Mouse (Mus musculus) forebrain, embryonic 14.5 days (tissue): ENCODE results near the gene Sp9. TPM values are rescaled to one million over a fixed set of nuclear protein-coding genes. Genes with fewer than 3 reads are reported as not detected.
A peak's percentile ranks its signal among the peaks of the same experiment; 100 is the strongest.

Experiments used
- ATAC-seq: fragments of 200-750 bp; cut with Nextera tagmentation; 2 replicates; pipeline ENCODE4 v1.8.0; 2017; ENCODE audit warnings: mild to moderate bottlenecking, moderate library complexity
- DNase-seq: peaks from one replicate; pipeline ENCODE4 v3.0.0-alpha.2; 2015; ENCODE audit warnings: low spot score
- H3K27ac ChIP-seq: fragments of 300-500 bp; sonication (generic); 2 replicates; pipeline ENCODE4 v1.5.1; 2014; ENCODE audit warnings: low read depth, mild to moderate bottlenecking, control low read depth, low read length, moderate library complexity
- H3K27me3 ChIP-seq: fragments of 300-500 bp; sonication (generic); replicated peaks from 2 replicates; pipeline ENCODE4 v1.6.1; 2014; ENCODE audit warnings: low read length, control low read depth, mixed read lengths; ENCODE audit not compliant: control insufficient read depth, insufficient read depth
- H3K36me3 ChIP-seq: fragments of 300-500 bp; sonication (generic); 2 replicates; pipeline ENCODE4 v1.6.1; 2014; ENCODE audit warnings: low read length, control low read depth; ENCODE audit not compliant: control insufficient read depth, insufficient read depth
- H3K4me1 ChIP-seq: fragments of 300-500 bp; sonication (generic); 2 replicates; pipeline ENCODE4 v1.6.1; 2014; ENCODE audit warnings: antibody characterized with exemption, low read length, control low read depth; ENCODE audit not compliant: control insufficient read depth, insufficient read depth
- H3K4me2 ChIP-seq: fragments of 300-500 bp; sonication (generic); 2 replicates; pipeline ENCODE4 v1.6.1; 2014; ENCODE audit warnings: mild to moderate bottlenecking, control low read depth, low read length
- H3K4me3 ChIP-seq: fragments of 300-500 bp; sonication (generic); 2 replicates; pipeline ENCODE4 v1.5.1; 2014; ENCODE audit warnings: low read depth, low read length, control low read depth
- H3K9ac ChIP-seq: fragments of 300-500 bp; sonication (generic); 2 replicates; pipeline ENCODE4 v1.6.1; 2014; ENCODE audit warnings: mild to moderate bottlenecking, low read length, control low read depth, moderate library complexity
- H3K9me3 ChIP-seq: fragments of 300-500 bp; sonication (generic); replicated peaks from 2 replicates; pipeline ENCODE4 v1.6.1; 2016; ENCODE audit warnings: low read length, control low read depth, mixed read lengths; ENCODE audit not compliant: control insufficient read depth
- WGBS: fragments of 180-500 bp; shearing (Covaris S2); extraction: QIAGEN DNeasy Blood & Tissue Kit; methylation state at CpG from one replicate; pipeline ENCODE4 v1.1.7; 2014; 5-methylcytosine and 5-hydroxymethylcytosine counted together
- polyA plus RNA-seq: library from polyadenylated mRNA; unstranded; fragments of >200 nt; fragmentation: Nextera tagmentation; extraction: Ambion mirVana; gene quantifications from 2 replicates; pipeline ENCODE4 v1.2.1, GENCODE M21; 2014

Sp9 gene
- polyA plus RNA-seq = 10.9 and 12.2 TPM in 2 replicates

DNA sequence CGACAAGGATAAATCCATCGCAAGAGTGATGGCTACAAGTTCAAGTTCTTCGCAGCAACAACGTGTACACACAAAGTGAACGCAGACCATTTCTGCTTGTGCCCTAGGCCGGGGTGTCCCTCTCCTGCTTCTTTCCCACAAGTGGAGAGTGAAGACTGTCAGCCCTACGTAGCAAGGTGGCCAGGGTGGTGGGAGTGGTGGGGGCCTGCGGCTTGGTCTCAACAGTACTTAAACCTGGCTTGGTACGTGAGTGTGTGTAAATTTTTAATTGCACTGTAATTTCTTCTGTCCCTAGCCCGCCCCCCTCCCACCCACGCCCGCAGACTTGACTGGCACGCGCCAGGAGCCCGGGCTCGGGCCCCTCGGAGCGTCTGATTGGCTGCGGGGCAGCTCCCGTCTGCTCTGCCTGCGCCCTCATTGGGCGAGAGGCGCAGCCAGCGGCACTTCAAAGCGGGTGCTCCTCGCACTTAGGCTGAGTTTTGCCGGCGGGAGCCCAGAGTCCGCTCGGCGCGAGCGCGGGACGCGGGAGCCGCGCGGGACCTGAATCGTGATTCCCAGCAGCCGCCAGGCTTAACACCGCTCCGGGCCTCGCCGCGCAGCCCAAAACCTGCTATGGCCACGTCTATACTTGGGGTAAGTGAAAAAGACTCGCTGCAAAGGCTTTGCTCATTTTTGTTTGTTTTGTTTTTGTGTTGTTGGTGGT is at the start of gene Sp9:
Gene Sp9 (plus strand): TSS at position 467 of the 703 bp plus-strand sequence.
- DNase-seq (peak; percentile 95), ATAC-seq (peak; percentile 91)
- H3K9ac ChIP-seq = peak within 1 kb of the TSS; percentile 77
- H3K4me2 ChIP-seq = peak within 1 kb of the TSS; percentile 56
- peaks cover 8% of the 10 kb centered on the region for H3K4me1 ChIP-seq
- H3K36me3 ChIP-seq = peaks cover 13% of the 10 kb centered on the region; the same call in 1 of the 2 replicates
- no peaks in the 10 kb centered on the region for H3K9me3 ChIP-seq
- H3K27ac ChIP-seq = peak within 1 kb of the TSS; percentile 87
- WGBS = under 1% methylated on average over 48 of the region's 48 CpGs
- H3K4me3 ChIP-seq = peak within 1 kb of the TSS; percentile 51
- peaks cover 47% of the 10 kb centered on the region for H3K27me3 ChIP-seq

DNA sequence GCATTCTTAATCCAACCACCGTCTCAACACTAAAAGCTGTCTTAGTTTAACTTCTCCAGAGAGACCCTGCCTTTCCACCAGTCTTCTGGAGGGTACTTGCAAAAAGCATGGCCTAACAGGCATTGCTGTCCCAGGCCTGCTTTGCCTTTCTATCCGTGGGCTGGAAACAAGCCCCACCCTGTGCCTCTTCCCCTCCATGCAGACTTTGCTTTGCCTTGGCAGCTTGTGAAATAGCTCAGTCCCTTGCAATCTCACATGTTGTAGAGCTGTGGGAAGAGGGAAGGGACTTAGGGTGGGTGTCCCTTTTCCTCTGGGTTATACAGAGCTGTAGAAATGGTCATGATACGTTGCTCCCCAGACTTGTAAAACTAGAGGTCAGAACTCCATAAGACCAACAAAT is 40.6 kb upstream of the Sp9 start:
- 53% methylated on average over 3 of the region's 3 CpGs for WGBS
- DNase-seq (no peak), ATAC-seq (no peak)
- no peak overlapping the region for H3K9ac ChIP-seq
- H3K36me3 ChIP-seq = no peaks in the 10 kb centered on the region
- H3K27ac ChIP-seq = no peak overlapping the region
- no peaks in the 10 kb centered on the region for H3K27me3 ChIP-seq
- H3K4me1 ChIP-seq = no peaks in the 10 kb centered on the region
- H3K4me2 ChIP-seq = no peak overlapping the region
- no peaks in the 10 kb centered on the region for H3K9me3 ChIP-seq
- no peak overlapping the region for H3K4me3 ChIP-seq

- DNase-seq (no peak), ATAC-seq (no peak)
- WGBS = 87% methylated on average over 4 of the region's 4 CpGs
- Histone ChIP-seq H3K36me3 (no peaks in the 10 kb centered on the region), H3K27me3 (no peaks in the 10 kb centered on the region), H3K4me2 (no peak overlapping the region), H3K9ac (no peak overlapping the region), H3K4me3 (no peak overlapping the region), H3K27ac (no peak overlapping the region), H3K4me1 (no peaks in the 10 kb centered on the region), H3K9me3 (no peaks in the 10 kb centered on the region)
These were observed 30.4 kb upstream of the Sp9 start for GRCm38 (mm10) chr2:73241299-73241698.

DNA sequence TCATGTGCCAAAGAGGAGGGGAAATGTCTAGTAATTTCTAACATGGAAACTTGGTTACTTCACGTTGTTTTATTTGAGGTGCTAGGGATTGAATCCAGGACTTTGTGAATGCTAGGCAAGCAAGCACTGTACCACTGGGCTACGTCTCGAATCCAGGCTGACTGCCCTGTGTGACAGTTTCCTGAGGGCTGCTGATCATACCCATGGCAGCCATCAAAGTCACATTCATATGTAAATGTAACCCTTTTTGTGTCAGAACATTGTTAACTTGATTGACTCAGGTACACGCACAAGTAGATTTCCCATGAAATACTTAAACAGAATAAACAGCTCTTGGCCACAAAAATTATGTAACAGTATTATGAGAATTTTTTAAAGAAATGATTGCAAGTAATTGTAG is 23.0 kb upstream of the Sp9 start:
- Histone ChIP-seq H3K27ac (no peak overlapping the region), H3K9me3 (no peaks in the 10 kb centered on the region), H3K9ac (no peak overlapping the region), H3K4me2 (no peak overlapping the region), H3K27me3 (no peaks in the 10 kb centered on the region), H3K4me3 (no peak overlapping the region), H3K36me3 (no peaks in the 10 kb centered on the region), H3K4me1 (no peaks in the 10 kb centered on the region)
- WGBS = 32% methylated on average over 4 of the region's 4 CpGs
- DNase-seq = peak; percentile 27
- no peak for ATAC-seq

DNA sequence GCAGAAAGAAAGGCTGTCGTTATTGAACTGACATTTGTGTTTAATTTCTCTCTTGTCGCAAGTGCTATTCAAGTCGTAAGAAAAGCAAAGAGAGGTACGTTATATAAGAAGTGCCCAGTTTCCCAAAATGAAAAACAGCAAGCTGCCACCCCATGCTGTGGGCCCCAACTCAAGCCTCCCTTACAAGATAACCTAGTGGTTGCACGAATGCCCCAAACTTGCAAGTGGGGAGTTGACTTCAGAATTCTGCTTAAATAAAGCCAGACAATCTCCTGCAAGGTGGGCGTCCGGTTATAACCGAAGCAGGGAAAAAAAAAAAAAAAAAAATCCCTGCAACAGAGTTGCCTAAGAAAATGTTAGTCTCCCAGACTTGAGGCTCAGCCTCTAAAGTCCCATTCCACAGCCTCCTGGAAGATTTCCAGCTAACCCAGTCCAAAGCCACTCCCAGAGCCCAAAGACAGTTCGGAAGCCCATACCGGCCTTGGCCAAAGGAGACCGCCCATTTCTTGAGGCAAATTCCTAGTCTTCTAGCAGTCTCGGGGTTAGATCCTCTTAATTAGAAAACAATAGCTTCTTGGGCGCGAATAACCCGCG is 8.5 kb upstream of the Sp9 start:
- 4% methylated on average over 16 of the region's 16 CpGs for WGBS
- H3K27ac ChIP-seq = no peak overlapping the region
- no peaks in the 10 kb centered on the region for H3K36me3 ChIP-seq
- peak overlapping the region; percentile 59 for H3K4me2 ChIP-seq
- 0 out of 2 replicates have a peak, but pooled peaks cover 6% of the 10 kb centered on the region for H3K4me1 ChIP-seq
- no peaks in the 10 kb centered on the region; the same call in 1 of the 2 replicates for H3K9me3 ChIP-seq
- peak; percentile 27 for DNase-seq
- H3K4me3 ChIP-seq = peak overlapping the region; percentile 28
- no peak for ATAC-seq
- peaks cover 49% of the 10 kb centered on the region for H3K27me3 ChIP-seq
- peak overlapping the region; percentile 49; the same call in 1 of the 2 replicates for H3K9ac ChIP-seq

- H3K4me1 ChIP-seq = 0 out of 2 replicates have a peak, but pooled peaks cover 6% of the 10 kb centered on the region
- 0 out of 2 replicates have a peak, but pooled peaks have one; percentile 27 for ATAC-seq
- WGBS = 1% methylated on average over 38 of the region's 38 CpGs
- no peak overlapping the region for H3K27ac ChIP-seq
- H3K9me3 ChIP-seq = no peaks in the 10 kb centered on the region; the same call in 1 of the 2 replicates
- DNase-seq = peak; percentile 53
- peak overlapping the region; percentile 49; the same call in 1 of the 2 replicates for H3K9ac ChIP-seq
- no peaks in the 10 kb centered on the region for H3K36me3 ChIP-seq
- H3K4me3 ChIP-seq = peak overlapping the region; percentile 28
- H3K4me2 ChIP-seq = peak overlapping the region; percentile 59
- peaks cover 51% of the 10 kb centered on the region for H3K27me3 ChIP-seq
These were observed 7.7 kb upstream of the Sp9 start for GRCm38 (mm10) chr2:73263794-73264610.

DNA sequence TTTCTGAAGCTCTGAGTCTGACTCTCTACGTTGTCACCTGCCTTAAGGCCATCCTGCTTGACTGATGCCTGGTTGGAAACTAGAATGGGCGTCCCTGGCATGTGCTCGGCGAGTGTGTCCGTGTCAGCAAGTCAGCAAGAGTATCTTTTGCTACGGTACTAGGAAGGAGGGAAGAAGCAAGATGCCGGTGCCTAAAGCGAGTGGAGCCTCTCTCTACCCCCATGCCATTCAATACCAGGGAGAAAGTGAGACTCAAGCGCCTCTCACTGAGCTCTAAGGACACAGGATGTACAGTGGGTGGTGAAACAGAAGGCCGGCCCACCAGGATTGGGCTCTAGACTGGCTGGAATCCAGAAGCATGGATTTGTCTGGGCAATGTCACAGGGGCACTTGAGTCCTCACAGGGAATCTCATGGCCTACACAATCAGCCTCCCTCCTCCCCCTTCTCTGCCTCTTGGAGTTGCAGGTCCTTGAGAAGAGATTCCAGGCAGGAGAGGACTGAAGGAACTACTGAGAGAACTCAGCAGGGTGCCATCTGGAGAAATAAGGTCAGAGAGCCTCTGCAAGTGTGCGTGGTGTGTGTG is 7.0 kb upstream of the Sp9 start:
- ATAC-seq (no peak), DNase-seq (peak; percentile 12)
- Histone ChIP-seq H3K4me1 (0 out of 2 replicates have a peak, but pooled peaks cover 6% of the 10 kb centered on the region), H3K36me3 (no peaks in the 10 kb centered on the region), H3K27me3 (peaks cover 53% of the 10 kb centered on the region), H3K9me3 (no peaks in the 10 kb centered on the region; the same call in 1 of the 2 replicates), H3K4me3 (peak overlapping the region; percentile 28), H3K27ac (no peak overlapping the region), H3K4me2 (peak overlapping the region; percentile 59), H3K9ac (no peak overlapping the region)
- 4% methylated on average over 11 of the region's 11 CpGs for WGBS

GRCm38 (mm10) chr2:73266011-73266410 is 5.7 kb upstream of the Sp9 start:
- no peak for ATAC-seq

More at GRCm38 (mm10) chr2:73266011-73266410, 5.7 kb upstream of the Sp9 start:
- Histone ChIP-seq H3K4me1 (peaks cover 14% of the 10 kb centered on the region), H3K4me2 (no peak overlapping the region), H3K4me3 (no peak overlapping the region), H3K9ac (no peak overlapping the region), H3K27me3 (peaks cover 65% of the 10 kb centered on the region), H3K9me3 (no peaks in the 10 kb centered on the region), H3K36me3 (no peaks in the 10 kb centered on the region), H3K27ac (no peak overlapping the region)
- DNase-seq = peak; percentile 20
- WGBS = 3% methylated on average over 5 of the region's 5 CpGs
